Mouse (Mus musculus) ES-Bruce4 (cell line): Measurements from ENCODE around the gene Scamp3. TPM values are rescaled to one million over a fixed set of nuclear protein-coding genes. Genes with fewer than 3 reads are reported as not detected.
A peak's percentile ranks its signal among the peaks of the same experiment; 100 is the strongest.
"Not testable (repeated sequence)": the region's sequence is repeated elsewhere in the genome, so short reads cannot be mapped to it uniquely, and the experiment has no call there.

Experiments
- H3K27ac ChIP-seq: 2 replicates; pipeline ENCODE4 v1.5.1; 2012; ENCODE audit warnings: low read length, inconsistent platforms; ENCODE audit not compliant: insufficient read depth
- H3K27me3 ChIP-seq: 2 replicates; pipeline ENCODE4 v1.6.1; 2012; ENCODE audit warnings: mild to moderate bottlenecking, low read length, inconsistent platforms; ENCODE audit not compliant: control insufficient read depth, poor library complexity, insufficient read depth, severe bottlenecking
- H3K36me3 ChIP-seq: 2 replicates; pipeline ENCODE4 v1.6.1; 2012; ENCODE audit warnings: inconsistent platforms, mild to moderate bottlenecking, low read length, moderate library complexity; ENCODE audit not compliant: control insufficient read depth, poor library complexity, insufficient read depth, severe bottlenecking
- H3K4me1 ChIP-seq: one replicate; pipeline ENCODE4 v1.8.1; 2011; ENCODE audit warnings: low read length; ENCODE audit not compliant: control insufficient read depth, insufficient read depth
- H3K4me3 ChIP-seq: 2 replicates; pipeline ENCODE4 v1.5.1; 2011; ENCODE audit warnings: low read depth, mild to moderate bottlenecking, low read length
- H3K9ac ChIP-seq: 2 replicates; pipeline ENCODE4 v1.6.1; 2012; ENCODE audit warnings: low read depth, mild to moderate bottlenecking, inconsistent platforms; ENCODE audit not compliant: poor library complexity, severe bottlenecking
- H3K9me3 ChIP-seq: replicated peaks from 2 replicates; pipeline ENCODE4 v1.6.1; 2012; ENCODE audit warnings: mild to moderate bottlenecking, low read length, inconsistent platforms; ENCODE audit not compliant: control insufficient read depth, poor library complexity, insufficient read depth, severe bottlenecking
- CTCF ChIP-seq: IDR thresholded peaks from one replicate; pipeline ENCODE4 v1.8.1; 2011; ENCODE audit warnings: low read depth, low read length
- EP300 ChIP-seq: IDR thresholded peaks from 2 replicates; pipeline ENCODE4 v1.6.1; 2011; ENCODE audit warnings: low read depth, low read length; ENCODE audit not compliant: insufficient read depth
- POLR2A ChIP-seq: IDR thresholded peaks from one replicate; pipeline ENCODE4 v1.8.1; 2011; ENCODE audit warnings: low read length; ENCODE audit not compliant: insufficient read depth
- polyA plus RNA-seq: library from polyadenylated mRNA; stranded (reverse); fragments of >200 nt; gene quantifications from 2 replicates; pipeline ENCODE4 v1.2.4, GENCODE M21; 2011; ENCODE audit warnings: low read depth; ENCODE audit not compliant: missing spikeins, insufficient read depth, insufficient read length

Scamp3 gene
- polyA plus RNA-seq, 1 experiment, result 74.8 TPM

GRCm38 (mm10) chr3:89213803-89214530, 36.7 kb downstream of the Scamp3 start:
- H3K27me3 ChIP-seq, result no peaks in the 10 kb centered on the region
- H3K9me3 ChIP-seq, result no peaks in the 10 kb centered on the region
- H3K36me3 ChIP-seq, result peaks cover 6% of the 10 kb centered on the region; the same call in 1 of the 2 replicates
- H3K4me3 ChIP-seq, result peak overlapping the region; percentile 86
- H3K27ac ChIP-seq, result peak overlapping the region; percentile 37; the same call in 1 of the 2 replicates
- TF ChIP-seq CTCF (no peak), EP300 (peak; percentile 37; the same call in 1 of the 2 replicates)
- no peaks in the 10 kb centered on the region for H3K4me1 ChIP-seq
- H3K9ac ChIP-seq, result peak overlapping the region; percentile 56

GRCm38 (mm10) chr3:89214681-89215411, 37.6 kb downstream of the Scamp3 start, which contains the start of gene Thbs3:
Gene Thbs3, plus strand, starts transcription at chr3:89215180.
- H3K36me3 ChIP-seq, result peaks cover 2% of the 10 kb centered on the region; the same call in 1 of the 2 replicates
- H3K9me3 ChIP-seq, result no peaks in the 10 kb centered on the region
- no peak for TF ChIP-seq POLR2A
- TF ChIP-seq CTCF, result no peak
- no peak for TF ChIP-seq EP300
- no peaks in the 10 kb centered on the region for H3K27me3 ChIP-seq
- H3K4me1 ChIP-seq, result no peaks in the 10 kb centered on the region
- H3K9ac ChIP-seq, result peak within 1 kb of the TSS; percentile 56
- peak within 1 kb of the TSS; percentile 37; the same call in 1 of the 2 replicates for H3K27ac ChIP-seq
- peak within 1 kb of the TSS; percentile 84 for H3K4me3 ChIP-seq

- H3K27me3 ChIP-seq, result no peaks in the 10 kb centered on the region
- no peaks in the 10 kb centered on the region for H3K9me3 ChIP-seq
- H3K27ac ChIP-seq, result no peak overlapping the region
- no peaks in the 10 kb centered on the region for H3K36me3 ChIP-seq
- H3K4me1 ChIP-seq, result no peaks in the 10 kb centered on the region
- peak overlapping the region; percentile 56; the same call in 1 of the 2 replicates for H3K9ac ChIP-seq
- no peak overlapping the region; the same call in 1 of the 2 replicates for H3K4me3 ChIP-seq
- no peak for TF ChIP-seq POLR2A
- TF ChIP-seq EP300, result no peak
- peak; percentile 80 for TF ChIP-seq CTCF
Observed at GRCm38 (mm10) chr3:89215853-89216252, 38.6 kb downstream of the Scamp3 start.

- H3K4me1 ChIP-seq, H3K9ac ChIP-seq, H3K27me3 ChIP-seq, H3K9me3 ChIP-seq, H3K36me3 ChIP-seq, H3K4me3 ChIP-seq, H3K27ac ChIP-seq: not testable (repeated sequence)
Observed at GRCm38 (mm10) chr3:89216407-89216806, 39.1 kb downstream of the Scamp3 start.

- H3K9ac ChIP-seq, result no peak overlapping the region
- H3K9me3 ChIP-seq, result no peaks in the 10 kb centered on the region
- no peak for TF ChIP-seq EP300
- TF ChIP-seq CTCF, result no peak
- no peak for TF ChIP-seq POLR2A
- H3K27me3 ChIP-seq, result no peaks in the 10 kb centered on the region
- H3K4me1 ChIP-seq, result no peaks in the 10 kb centered on the region
- no peaks in the 10 kb centered on the region for H3K36me3 ChIP-seq
- H3K4me3 ChIP-seq, result no peak overlapping the region
- no peak overlapping the region for H3K27ac ChIP-seq
Observed at GRCm38 (mm10) chr3:89218271-89218670, 41.0 kb downstream of the Scamp3 start.

- Histone ChIP-seq H3K27ac (no peak overlapping the region), H3K9me3 (no peaks in the 10 kb centered on the region), H3K4me3 (no peak overlapping the region), H3K36me3 (no peaks in the 10 kb centered on the region), H3K4me1 (peaks cover under 1% of the 10 kb centered on the region), H3K27me3 (no peaks in the 10 kb centered on the region), H3K9ac (no peak overlapping the region)
- TF ChIP-seq EP300 (no peak), POLR2A (no peak), CTCF (no peak)
Observed at GRCm38 (mm10) chr3:89219546-89219945, 42.3 kb downstream of the Scamp3 start.
